In the genomic region with DNA sequence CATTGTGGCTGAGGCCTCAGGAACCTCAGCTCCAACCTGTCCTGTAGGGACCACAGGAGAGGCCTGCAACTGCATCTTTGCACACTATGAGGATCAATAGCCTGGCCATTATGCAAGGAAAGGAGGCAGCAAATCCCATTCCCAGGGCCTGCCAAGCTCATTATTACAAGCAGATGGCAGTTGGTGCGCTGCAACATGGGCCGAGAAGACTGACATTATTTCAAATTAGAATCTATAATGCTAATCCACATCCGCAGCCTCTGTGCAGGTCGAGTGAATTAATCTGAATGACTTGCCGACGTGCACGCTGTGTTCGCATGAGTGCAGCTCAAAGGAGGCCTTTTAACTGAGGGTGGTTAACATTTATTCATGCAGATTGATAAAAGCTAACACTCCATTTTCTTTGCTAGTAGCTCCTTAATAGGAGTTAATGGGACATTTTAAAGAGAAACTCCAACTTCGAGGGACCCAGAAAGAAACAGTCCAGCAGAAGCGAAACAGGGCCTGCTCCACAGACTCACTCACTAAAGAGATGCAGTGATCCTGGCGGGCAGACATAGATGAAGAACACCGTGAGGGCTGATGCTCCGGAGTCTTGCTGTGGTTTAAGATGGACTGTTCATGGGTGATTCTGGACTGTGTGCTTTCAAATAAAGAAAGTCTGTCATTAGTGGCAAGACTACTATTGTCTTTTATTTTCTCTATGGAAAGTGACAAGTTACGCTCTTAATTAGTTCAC, we compare ENCODE assay signal across 16 mouse cellular contexts.
DNase-seq lines count a peak whose midpoint lies in the region; ATAC-seq lines count a peak whose summit lies in the region.
"Had no signal": no experiment of that assay in that cellular context is flagged by ENCODE, and none has a peak within 500 bp of the region (broad histone marks: within the 10 kb centered on the region; RNA-seq: fewer than 3 reads in every experiment).

No protein-coding gene starts in this region.

- H3K4me1 ChIP-seq in forebrain, embryonic 10.5 days = peaks cover 10% of the 10 kb centered on the region
- H3K4me1 ChIP-seq in hindbrain, embryonic 13.5 days (replicated peaks) = peaks cover 10% of the 10 kb centered on the region
- peaks cover 8% of the 10 kb centered on the region for H3K4me1 ChIP-seq in midbrain, embryonic 14.5 days (ENCODE audit: control insufficient read depth, insufficient read depth, low read length)
- H3K4me1 ChIP-seq: kidney, embryonic 15.5 days; liver, embryonic 15.5 days; stomach, embryonic 15.5 days had no signal

- intact Hi-C loops in left cerebral cortex, postnatal 25 days (cut with DNase I) = no loop called here

- no peak overlapping the region for H3K27ac ChIP-seq in forebrain, embryonic 10.5 days
- H3K27ac ChIP-seq in hindbrain, embryonic 13.5 days = peak overlapping the region; percentile 70; the same call in 1 of the 2 replicates
- H3K27ac ChIP-seq in midbrain, embryonic 14.5 days (replicated peaks; ENCODE audit: low read depth, low read length) = no peak overlapping the region; the same call in 1 of the 2 replicates
- H3K27ac ChIP-seq: kidney, embryonic 15.5 days; liver, embryonic 15.5 days; macrophage; neural tube, embryonic 12.5 days; stomach, embryonic 15.5 days had no signal

- WGBS in forebrain, embryonic 10.5 days = 41% methylated on average over 14 of the region's 14 CpGs
- 26% methylated on average over 14 of the region's 14 CpGs for WGBS in hindbrain, embryonic 13.5 days
- WGBS in midbrain, embryonic 14.5 days = 23% methylated on average over 14 of the region's 14 CpGs

- H3K4me2 ChIP-seq in hindbrain, embryonic 13.5 days = no peak overlapping the region
- no peak overlapping the region for H3K4me2 ChIP-seq in midbrain, embryonic 14.5 days (ENCODE audit: low read length)
- H3K4me2 ChIP-seq: kidney, embryonic 15.5 days; liver, embryonic 15.5 days; neural tube, embryonic 12.5 days; stomach, embryonic 15.5 days had no signal

- peaks cover 84% of the 10 kb centered on the region for H3K27me3 ChIP-seq in forebrain, embryonic 10.5 days (ENCODE audit: poor library complexity, severe bottlenecking)
- H3K27me3 ChIP-seq in hindbrain, embryonic 13.5 days = no peaks in the 10 kb centered on the region; the same call in 1 of the 2 replicates
- 0 out of 2 replicates have a peak, but pooled peaks cover 3% of the 10 kb centered on the region for H3K27me3 ChIP-seq in midbrain, embryonic 14.5 days (ENCODE audit: control insufficient read depth, insufficient read depth, low read length)
- H3K27me3 ChIP-seq: kidney, embryonic 15.5 days; liver, embryonic 15.5 days; neural tube, embryonic 12.5 days; stomach, embryonic 15.5 days had no signal

- ATAC-seq in hindbrain, embryonic 13.5 days (ENCODE audit: low FRiP score) = peak; percentile 63
- ATAC-seq in midbrain, embryonic 14.5 days (ENCODE audit: low FRiP score, low TSS enrichment) = peak; percentile 66; the same call in 1 of the 2 replicates

- no peak overlapping the region for H3K9ac ChIP-seq in hindbrain, embryonic 13.5 days
- no peak overlapping the region for H3K9ac ChIP-seq in midbrain, embryonic 14.5 days (replicated peaks; ENCODE audit: low read length)
- H3K9ac ChIP-seq: kidney, embryonic 15.5 days; liver, embryonic 15.5 days; neural tube, embryonic 12.5 days; stomach, embryonic 15.5 days had no signal

- no peaks in the 10 kb centered on the region for H3K36me3 ChIP-seq in forebrain, embryonic 10.5 days (replicated peaks)
- H3K36me3 ChIP-seq in hindbrain, embryonic 13.5 days = no peaks in the 10 kb centered on the region
- H3K36me3 ChIP-seq in midbrain, embryonic 14.5 days (ENCODE audit: control insufficient read depth, insufficient read depth, low read length) = no peaks in the 10 kb centered on the region
- H3K36me3 ChIP-seq: kidney, embryonic 15.5 days; liver, embryonic 15.5 days; neural tube, embryonic 12.5 days; stomach, embryonic 15.5 days had no signal

- peak; percentile 3 to 6 for DNase-seq in cerebellum, postnatal 14 days
- DNase-seq in cerebellum, adult 9-10 months = no peak
- peak; percentile 30 for DNase-seq in forebrain, embryonic 10.5 days (ENCODE audit: extremely low spot score, low spot score)
- DNase-seq in midbrain, embryonic 14.5 days = peak; percentile 73
- no peak for DNase-seq in adrenal gland, adult 2 months
- no peak for DNase-seq in lung, postnatal 36 days
- DNase-seq in left cerebral cortex, postnatal 25 days (ENCODE audit: low spot score in 2 of 2) = no peak
- DNase-seq: cerebellum, postnatal 36 days; heart, postnatal 14 days; thymus, postnatal 25 days had no signal

- H3K9me3 ChIP-seq in forebrain, embryonic 10.5 days = no peaks in the 10 kb centered on the region
- H3K9me3 ChIP-seq in hindbrain, embryonic 13.5 days = no peaks in the 10 kb centered on the region
- no peaks in the 10 kb centered on the region for H3K9me3 ChIP-seq in midbrain, embryonic 14.5 days (ENCODE audit: control insufficient read depth, low read length)
- H3K9me3 ChIP-seq: kidney, embryonic 15.5 days; liver, embryonic 15.5 days; neural tube, embryonic 12.5 days; stomach, embryonic 15.5 days had no signal

- no peak overlapping the region for H3K4me3 ChIP-seq in forebrain, embryonic 10.5 days
- no peak overlapping the region for H3K4me3 ChIP-seq in hindbrain, embryonic 13.5 days
- no peak overlapping the region for H3K4me3 ChIP-seq in midbrain, embryonic 14.5 days (replicated peaks; ENCODE audit: low read depth, low read length)
- H3K4me3 ChIP-seq: kidney, embryonic 15.5 days; liver, embryonic 15.5 days; neural tube, embryonic 12.5 days; stomach, embryonic 15.5 days had no signal

Comparison
In these comparisons a context has a peak if more than half of its experiments do, and no peak if none do; other contexts are left out.
1. DNase-seq: peak in cerebellum, postnatal 14 days (2 of 2), forebrain, embryonic 10.5 days (single experiment) and midbrain, embryonic 14.5 days (single experiment); none in cerebellum, adult 9-10 months (single experiment), adrenal gland, adult 2 months (single experiment), lung, postnatal 36 days (single experiment) and left cerebral cortex, postnatal 25 days (0 of 2).